Mouse (Mus musculus) cerebral cortex, adult 2 months (tissue): Measurements from ENCODE around the gene Tmem102.

Experiments
- WGBS: fragments of 180-500 bp; shearing (Covaris S2); methylation state at CpG from one replicate; pipeline ENCODE4 v1.1.7; 2018; 5-methylcytosine and 5-hydroxymethylcytosine counted together

Gene Tmem102

GRCm38 (mm10) chr11:69818871-69819270 lies 13.4 kb upstream of the Tmem102 start:
- 92% methylated on average over 8 of the region's 8 CpGs for WGBS

GRCm38 (mm10) chr11:69818365-69818764 lies 12.9 kb upstream of the Tmem102 start, which contains the start of gene Spem2:
Gene Spem2, minus strand, starts transcription at chr11:69818465.
- 77% methylated on average over 2 of the region's 2 CpGs for WGBS

GRCm38 (mm10) chr11:69816520-69816919 lies 11.1 kb upstream of the Tmem102 start:
- WGBS: 90% methylated on average over 12 of the region's 12 CpGs

- WGBS: 68% methylated on average over 10 of the region's 10 CpGs
Observed at GRCm38 (mm10) chr11:69815155-69815554, 9.7 kb upstream of the Tmem102 start, which contains the start of gene Gm39566. Gene Gm39566, minus strand, starts transcription at chr11:69815298.

- WGBS: 74% methylated on average over 2 of the region's 2 CpGs
Observed at GRCm38 (mm10) chr11:69807641-69808040, 2.2 kb upstream of the Tmem102 start.

GRCm38 (mm10) chr11:69806378-69806777 lies 954 bp upstream of the Tmem102 start:
- 90% methylated on average over 4 of the region's 4 CpGs for WGBS

GRCm38 (mm10) chr11:69804652-69804940 lies 828 bp downstream of the Tmem102 start:
- 17% methylated on average over 12 of the region's 12 CpGs for WGBS

- WGBS: 2% methylated on average over 60 of the region's 60 CpGs
Observed at GRCm38 (mm10) chr11:69803786-69804651, 1.4 kb downstream of the Tmem102 start.

- 4% methylated on average over 12 of the region's 12 CpGs for WGBS
Observed at GRCm38 (mm10) chr11:69803328-69803727, 2.1 kb downstream of the Tmem102 start.

- 1% methylated on average over 33 of the region's 33 CpGs for WGBS
Observed at GRCm38 (mm10) chr11:69802648-69803105, 2.7 kb downstream of the Tmem102 start.

GRCm38 (mm10) chr11:69801379-69801977 lies 3.9 kb downstream of the Tmem102 start, which contains the start of gene Fgf11:
Gene Fgf11, minus strand, starts transcription at chr11:69801857.
- 3% methylated on average over 33 of the region's 33 CpGs for WGBS

- 2% methylated on average over 36 of the region's 36 CpGs for WGBS
Observed at GRCm38 (mm10) chr11:69800392-69801197, 4.8 kb downstream of the Tmem102 start.

GRCm38 (mm10) chr11:69800138-69800391 lies 5.4 kb downstream of the Tmem102 start:
- WGBS: 6% methylated on average over 11 of the region's 11 CpGs

- 38% methylated on average over 12 of the region's 12 CpGs for whole genome bisulfite sequencing
Observed at GRCm38 (mm10) chr11:69799394-69800137, 5.9 kb downstream of the Tmem102 start.

- 87% methylated on average over 7 of the region's 7 CpGs for WGBS
Observed at GRCm38 (mm10) chr11:69797924-69798323, 7.5 kb downstream of the Tmem102 start.

- 11% methylated on average over 13 of the region's 13 CpGs for WGBS
Observed at GRCm38 (mm10) chr11:69795983-69796435, 9.4 kb downstream of the Tmem102 start.

- 2% methylated on average over 52 of the region's 52 CpGs for WGBS
Observed at GRCm38 (mm10) chr11:69795168-69795982, 10.0 kb downstream of the Tmem102 start, which contains the start of gene Chrnb1. Gene Chrnb1, minus strand, starts transcription at chr11:69795943.

- 77% methylated on average over 5 of the region's 5 CpGs for WGBS
Observed at GRCm38 (mm10) chr11:69793429-69793828, 12.0 kb downstream of the Tmem102 start.

GRCm38 (mm10) chr11:69791420-69791819 lies 14.0 kb downstream of the Tmem102 start:
- 36% methylated on average over 5 of the region's 5 CpGs for WGBS

- 82% methylated on average over 5 of the region's 5 CpGs for WGBS
Observed at GRCm38 (mm10) chr11:69789431-69789830, 16.0 kb downstream of the Tmem102 start.

- 86% methylated on average over 5 of the region's 5 CpGs for WGBS
Observed at GRCm38 (mm10) chr11:69787306-69787705, 18.1 kb downstream of the Tmem102 start.
